Mouse (Mus musculus): Measurements from ENCODE around the gene Abhd13.
A peak's percentile ranks its signal among the peaks of the same experiment; 100 is the strongest.

The Abhd13 gene

GRCm38 (mm10) chr8:9977573-9978314 lies at the start of gene Abhd13, which contains the start of gene Lig4:
Gene Abhd13 (plus strand): TSS chr8:9977707.
Gene Lig4 (minus strand): TSS chr8:9977686.
- peak; percentile 98 to 99 for DNase-seq (ENCODE audit: low spot score in 2 of 2)

DNA sequence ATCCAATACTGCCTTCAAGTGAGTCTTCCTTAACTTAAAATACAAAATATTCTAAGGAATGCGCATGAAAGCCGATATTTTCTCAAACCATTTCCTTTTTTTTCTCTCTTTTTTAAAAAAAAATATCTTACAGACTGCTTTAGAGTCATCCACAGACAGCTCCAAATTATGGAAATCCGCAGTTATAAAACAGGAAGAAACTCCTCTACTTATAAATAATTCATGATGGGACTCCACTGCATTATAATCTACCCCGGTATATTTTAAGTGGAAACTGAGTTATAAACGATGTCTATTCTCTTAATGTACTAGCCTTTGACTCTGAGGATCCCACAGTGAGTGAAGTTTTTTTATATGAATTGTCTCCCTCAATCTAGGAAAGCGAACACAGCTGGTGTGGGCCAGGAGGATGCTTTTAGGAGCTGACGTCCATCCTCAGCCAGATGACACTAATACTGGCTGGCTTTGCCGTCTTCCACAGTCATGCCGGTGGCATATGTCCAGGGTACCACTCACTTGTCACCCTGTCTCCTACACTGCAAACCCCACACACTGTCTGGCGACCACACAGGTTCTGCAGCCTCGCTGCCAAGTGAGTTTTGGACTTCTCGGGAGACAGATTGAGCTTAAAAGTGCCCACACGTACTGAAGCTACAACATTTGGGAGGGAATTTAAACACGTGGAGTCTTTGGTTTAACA lies 47.6 kb upstream of the Abhd13 start:
- peak in 1 of 2 experiments; percentile 47 for DNase-seq (ENCODE audit: low spot score in 2 of 2)

DNA sequence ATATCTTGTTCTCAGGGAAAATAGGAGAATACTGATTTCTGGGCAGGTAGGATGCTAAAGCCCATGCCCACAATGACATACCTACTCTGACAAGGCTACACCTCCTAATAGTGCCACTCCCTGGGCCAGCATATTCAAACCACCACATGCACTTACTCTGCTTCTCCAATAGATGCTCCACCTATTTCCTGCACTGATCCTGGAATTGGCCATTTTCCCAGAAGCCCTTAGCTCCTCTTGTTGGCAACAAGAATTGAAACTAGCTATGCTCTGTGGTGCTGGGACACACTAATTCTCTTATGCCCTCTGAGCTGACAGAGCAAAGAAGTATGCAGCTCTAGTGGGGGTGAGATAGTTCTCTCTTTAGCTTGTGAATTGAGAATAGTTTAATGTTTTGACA lies 44.8 kb upstream of the Abhd13 start:
- DNase-seq (ENCODE audit: low spot score in 2 of 2), result no peak

GRCm38 (mm10) chr8:9934891-9935565 lies 42.5 kb upstream of the Abhd13 start:
- peak in 1 of 2 experiments; percentile 58 for DNase-seq (ENCODE audit: low spot score in 2 of 2)

DNA sequence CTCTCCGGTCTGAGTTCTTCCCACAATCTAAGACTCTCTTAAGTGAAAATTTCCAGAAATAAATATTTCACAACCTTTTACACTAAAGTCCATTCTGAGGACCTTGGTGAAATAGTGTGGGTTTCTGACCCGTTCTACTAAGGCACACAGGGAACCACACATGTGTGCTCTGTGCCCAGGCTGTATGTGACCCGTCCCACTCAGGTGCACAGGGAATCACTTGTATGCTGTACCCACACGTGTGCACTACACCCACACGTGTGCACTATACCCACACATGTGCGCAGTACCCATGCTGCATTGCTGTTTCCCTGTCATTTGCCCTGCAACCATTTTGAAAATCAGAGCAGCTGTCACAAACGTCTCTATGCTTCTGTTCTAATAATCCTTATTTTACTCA lies 41.9 kb upstream of the Abhd13 start:
- DNase-seq (ENCODE audit: low spot score in 2 of 2), result no peak

- no peak for DNase-seq (ENCODE audit: low spot score in 2 of 2)
These were observed 28.2 kb upstream of the Abhd13 start for GRCm38 (mm10) chr8:9949134-9949890.

DNA sequence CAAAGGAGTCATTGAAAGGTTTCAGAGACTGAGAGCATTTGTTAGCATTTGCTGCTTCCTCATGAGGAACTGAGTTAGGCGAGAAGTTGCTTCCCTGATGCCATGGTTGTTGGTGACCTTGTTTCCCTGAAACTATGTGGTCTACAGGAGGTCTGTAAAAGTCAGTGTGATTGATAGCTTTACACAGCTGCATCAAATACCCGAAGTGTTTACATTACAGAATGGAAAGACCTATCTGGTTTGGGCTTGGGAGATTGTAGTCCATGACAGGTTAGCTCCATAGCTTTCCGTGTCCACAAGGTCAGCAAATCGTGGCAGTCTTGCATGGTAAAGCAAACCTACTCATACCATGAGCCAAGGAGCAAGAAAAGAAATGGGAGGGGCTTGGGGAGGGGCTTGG lies 19.2 kb upstream of the Abhd13 start:
- no peak for DNase-seq (ENCODE audit: low spot score in 2 of 2)

GRCm38 (mm10) chr8:9959919-9960318 lies 17.6 kb upstream of the Abhd13 start:
- DNase-seq (ENCODE audit: low spot score in 2 of 2), result no peak

- no peak for DNase-seq (ENCODE audit: low spot score in 2 of 2)
These were observed 5.6 kb upstream of the Abhd13 start for GRCm38 (mm10) chr8:9971866-9972265.

DNA sequence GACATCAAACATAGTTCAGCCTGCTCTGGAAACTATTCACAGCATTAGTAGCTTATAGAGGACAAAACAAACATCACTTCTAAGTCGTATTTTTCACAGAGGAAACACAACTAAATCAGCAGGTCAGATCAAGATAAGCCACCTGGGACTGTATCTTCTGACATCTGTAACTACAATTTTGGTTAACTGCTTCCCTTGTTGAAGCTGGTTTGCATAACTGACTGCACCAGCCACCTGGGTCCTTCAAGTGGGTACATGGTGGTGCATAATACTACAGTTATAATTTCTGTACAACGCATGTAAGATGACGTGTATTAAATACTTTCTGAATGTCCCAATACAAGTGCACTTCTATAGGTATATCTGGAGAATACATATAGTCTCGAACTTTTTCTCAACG lies 2.2 kb upstream of the Abhd13 start:
- DNase-seq (ENCODE audit: low spot score in 2 of 2), result no peak

- DNase-seq (ENCODE audit: low spot score in 2 of 2), result peak; percentile 93 to 98
These were observed 1.5 kb upstream of the Abhd13 start for GRCm38 (mm10) chr8:9975898-9976611.

DNA sequence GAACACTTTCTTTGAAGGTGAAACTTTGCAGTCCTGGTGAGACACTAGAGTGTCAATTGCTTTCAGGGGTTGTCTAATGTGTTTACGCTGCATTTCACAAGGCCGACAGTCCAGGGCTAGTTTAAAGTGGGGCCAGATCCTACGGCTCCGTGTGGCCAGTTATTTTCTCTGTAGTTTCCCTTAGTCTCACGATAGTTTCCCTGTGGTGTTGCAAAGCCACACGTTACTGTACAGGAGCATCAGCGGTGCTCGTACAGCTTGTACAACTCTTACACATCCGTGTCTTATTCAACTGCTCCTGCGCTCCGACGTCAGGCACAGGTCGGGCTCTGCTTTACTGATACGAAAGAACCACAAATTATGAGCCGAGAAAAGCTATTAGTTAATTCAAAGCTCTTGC lies 491 bp upstream of the Abhd13 start:
- no peak for DNase-seq (ENCODE audit: low spot score in 2 of 2)

GRCm38 (mm10) chr8:9978475-9979230 lies 1.1 kb downstream of the Abhd13 start:
- no peak for DNase-seq (ENCODE audit: low spot score in 2 of 2)

- no peak for DNase-seq (ENCODE audit: low spot score in 2 of 2)
These were observed 2.2 kb downstream of the Abhd13 start for GRCm38 (mm10) chr8:9979746-9980145.

DNA sequence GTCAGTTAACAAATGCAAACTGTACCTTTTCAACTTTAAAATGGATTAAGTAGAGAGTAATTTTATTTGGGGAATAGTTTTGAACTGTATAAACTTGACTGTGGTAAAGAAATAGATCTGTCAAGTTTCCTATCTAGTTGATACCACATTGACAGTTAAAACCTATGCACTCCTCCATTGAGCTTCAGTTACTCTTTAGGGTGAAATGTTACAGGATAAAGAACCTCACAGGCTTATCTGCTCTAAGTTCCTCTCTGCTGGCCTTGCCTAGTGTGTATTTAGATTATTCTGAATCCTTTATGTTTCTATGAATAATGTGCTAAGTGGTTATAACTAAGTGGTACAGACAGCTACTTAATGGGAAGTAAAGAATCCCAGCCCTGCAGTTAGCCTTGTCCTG lies 2.7 kb downstream of the Abhd13 start:
- DNase-seq (ENCODE audit: low spot score in 2 of 2), result no peak

DNA sequence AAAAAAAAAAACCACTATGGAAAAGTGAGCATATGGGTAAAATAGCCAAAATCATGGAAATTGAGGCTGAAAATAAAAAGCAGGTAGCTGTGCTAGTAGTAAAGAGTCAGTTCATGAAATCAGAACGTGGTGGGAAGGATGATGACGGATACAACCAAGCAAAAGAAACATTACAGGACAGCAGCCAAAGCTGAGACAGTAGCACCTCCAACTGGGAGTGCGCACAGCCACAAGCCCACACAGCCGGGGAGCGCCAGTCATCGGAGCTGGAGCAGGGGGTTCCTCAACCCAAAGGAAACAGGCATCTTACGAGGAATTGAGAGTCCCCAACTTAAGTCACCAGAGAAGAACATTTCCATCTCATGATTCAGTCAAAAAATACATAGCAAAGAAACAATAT lies 26.6 kb downstream of the Abhd13 start:
- no peak for DNase-seq (ENCODE audit: low spot score in 2 of 2)

DNA sequence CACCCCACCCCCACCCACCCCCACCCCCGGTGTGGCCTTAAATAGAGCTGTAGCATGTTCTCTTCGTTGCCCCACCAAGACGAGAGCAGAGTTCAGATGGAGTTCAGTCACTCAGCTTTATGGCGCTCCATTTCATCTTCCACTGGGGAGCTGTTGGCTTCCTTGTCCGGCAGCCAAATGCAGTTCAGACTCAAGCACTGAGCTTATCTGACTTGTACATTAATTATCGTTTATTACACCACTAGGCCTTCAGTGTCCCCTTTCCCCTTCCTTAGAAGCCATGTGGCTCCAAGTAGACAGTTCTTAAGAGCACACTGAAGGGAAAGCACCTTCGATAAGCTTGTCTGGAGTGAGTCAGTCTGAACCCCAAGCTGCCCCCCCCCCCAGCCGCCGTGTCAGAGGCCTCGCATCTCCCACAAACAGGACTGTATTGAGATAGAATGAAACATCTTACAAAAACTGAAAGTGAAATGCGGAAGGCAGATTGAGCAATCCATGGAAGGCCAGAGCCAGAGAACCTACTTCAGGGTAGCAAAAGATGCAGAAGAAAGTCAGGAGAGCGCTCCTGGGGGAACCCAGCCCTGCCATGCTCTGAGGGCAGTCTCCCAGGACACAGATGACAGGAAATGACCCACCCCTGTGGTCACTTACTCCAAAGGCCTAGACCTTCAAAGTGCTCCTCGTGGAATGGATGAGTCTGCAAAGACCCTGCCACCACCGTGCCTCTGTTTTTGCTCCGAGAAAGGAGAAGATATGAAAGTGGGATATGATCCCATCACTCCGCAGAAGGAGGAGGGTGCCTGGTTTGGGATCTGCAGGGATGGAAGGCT lies 28.9 kb downstream of the Abhd13 start, which contains the start of gene Tnfsf13b:
Gene Tnfsf13b, plus strand, starts transcription at position 312 of the 830 bp plus-strand sequence.
- DNase-seq (ENCODE audit: low spot score in 2 of 2), result no peak

- DNase-seq (ENCODE audit: low spot score in 2 of 2), result peak in 1 of 2 experiments; percentile 19
These were observed 29.6 kb downstream of the Abhd13 start for GRCm38 (mm10) chr8:10006986-10007659.

DNA sequence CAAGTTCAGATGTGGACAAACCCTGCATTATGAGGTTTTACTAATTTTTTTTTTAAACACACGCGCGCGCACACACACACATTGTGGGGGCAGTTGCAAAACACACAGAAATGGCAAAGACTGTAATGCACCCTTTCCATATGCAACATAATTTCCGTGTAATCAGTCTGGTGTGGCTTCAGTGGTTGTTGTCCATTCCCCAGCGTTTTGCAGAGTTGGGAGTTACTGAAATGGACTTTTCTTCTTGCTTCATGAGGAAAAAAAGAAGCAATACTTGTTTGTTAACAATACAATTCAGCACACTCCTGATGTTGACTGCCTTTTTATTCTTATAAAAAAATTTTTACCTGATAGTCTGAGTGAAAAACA lies 30.1 kb downstream of the Abhd13 start:
- no peak for DNase-seq (ENCODE audit: low spot score in 2 of 2)

All from cerebellum, postnatal 4 days (tissue).